Mouse (Mus musculus): Measurements from ENCODE around the gene Nod1.
A peak's percentile ranks its signal among the peaks of the same experiment; 100 is the strongest.

Nod1 gene

DNA sequence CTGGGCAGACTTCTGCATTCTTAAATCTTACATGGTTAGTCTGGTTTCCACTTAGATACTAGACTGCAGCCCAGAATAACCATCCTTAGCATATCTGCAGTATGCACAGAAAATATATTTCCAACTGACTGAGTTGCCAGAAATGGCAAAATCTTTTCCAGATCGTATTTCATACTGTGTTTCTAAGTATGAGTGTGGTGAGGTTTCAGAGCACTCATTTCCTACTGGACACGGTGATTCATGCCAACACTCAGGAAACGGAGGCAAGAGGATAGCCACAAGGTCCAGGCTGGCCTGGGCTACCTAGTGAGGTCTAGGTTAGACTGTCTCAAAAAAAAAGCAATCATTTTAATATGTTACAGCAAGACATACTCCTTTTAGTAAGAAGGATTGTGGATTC, 81.0 kb downstream of the Nod1 start:
- DNase-seq (ENCODE audit: inconsistent age in 2 of 2, low spot score in 1 of 2), result no peak

DNA sequence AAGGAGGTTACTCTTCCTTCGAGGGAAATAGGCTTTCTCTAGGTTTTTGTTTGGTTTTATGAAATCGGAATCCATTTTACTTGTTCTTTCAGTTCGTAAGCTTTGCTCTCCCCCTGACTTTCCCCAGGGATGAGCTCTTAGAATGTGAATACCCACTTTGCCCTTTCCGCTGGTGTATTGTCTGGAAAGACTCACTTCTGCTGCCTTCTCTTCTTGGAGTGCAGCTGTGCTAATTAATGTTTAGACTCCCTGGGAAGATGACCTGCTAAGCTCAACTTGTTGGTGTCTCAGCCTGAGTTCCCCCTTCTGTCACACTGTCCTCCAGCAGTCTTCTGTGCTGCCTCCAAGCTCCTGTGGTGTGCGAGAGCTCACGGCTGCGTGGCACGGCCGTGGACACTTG, 82.2 kb downstream of the Nod1 start:
- no peak for DNase-seq (ENCODE audit: inconsistent age in 2 of 2, low spot score in 1 of 2)

DNA sequence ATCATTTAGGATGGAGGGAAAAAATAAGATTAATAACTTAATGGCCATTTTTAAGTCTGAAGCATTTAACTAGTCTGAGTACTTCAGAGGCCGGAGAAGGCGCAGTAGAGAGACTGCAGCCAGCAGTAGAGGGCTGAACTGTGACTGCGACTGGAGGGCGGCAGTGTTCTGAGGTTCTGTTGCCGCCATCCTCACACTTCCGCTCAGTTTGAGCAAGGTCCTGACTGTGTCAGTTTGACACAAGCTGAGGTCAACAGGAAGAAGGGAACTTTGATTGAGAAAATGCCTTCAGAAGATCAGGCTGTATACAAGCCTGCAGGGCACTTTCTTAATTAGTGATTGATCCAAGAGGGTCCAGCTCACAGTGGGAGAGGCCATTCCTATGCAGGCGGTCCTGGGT, 86.2 kb downstream of the Nod1 start:
- DNase-seq (ENCODE audit: inconsistent age in 2 of 2, low spot score in 1 of 2), result no peak

DNA sequence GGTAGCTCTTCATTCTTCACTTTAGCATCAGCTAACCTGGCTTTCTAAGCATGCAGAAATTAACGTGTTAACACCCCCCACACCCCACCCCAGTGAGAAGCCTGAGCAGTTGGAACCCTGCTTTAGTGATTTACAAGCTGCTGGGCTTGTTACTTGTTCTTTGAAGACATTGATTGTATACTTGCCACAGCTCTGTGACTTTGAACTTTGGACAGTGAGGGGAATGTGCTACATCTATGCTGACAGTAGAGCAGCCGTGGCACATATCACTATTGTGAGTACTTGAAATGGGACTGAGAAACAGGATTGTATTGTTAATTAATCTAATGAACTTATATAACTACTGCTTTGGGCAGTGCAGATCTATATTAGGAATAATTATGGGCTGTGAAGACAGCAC, 89.0 kb downstream of the Nod1 start:
- DNase-seq (ENCODE audit: inconsistent age in 2 of 2, low spot score in 1 of 2), result no peak

DNA sequence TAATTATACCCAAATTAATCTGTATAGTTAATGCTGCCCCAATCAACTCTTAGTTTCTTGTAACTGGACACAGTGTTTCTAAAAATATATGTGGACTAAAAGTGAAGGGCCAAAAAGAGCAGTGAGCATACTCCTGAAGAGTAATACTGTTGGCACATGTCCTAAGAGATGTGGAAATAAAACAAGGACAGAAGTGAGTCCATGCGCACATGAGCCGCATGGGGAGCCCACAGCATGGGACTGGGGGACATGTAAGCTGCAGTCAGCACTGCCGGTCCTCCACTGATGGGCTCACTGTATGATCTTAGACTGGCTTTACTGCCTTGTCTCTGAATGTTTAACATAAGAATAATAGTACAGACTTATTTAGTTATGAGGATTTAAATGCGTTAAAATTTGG, 92.3 kb downstream of the Nod1 start:
- peak in 1 of 2 experiments; percentile 72 for DNase-seq (ENCODE audit: inconsistent age in 2 of 2, low spot score in 1 of 2)

DNA sequence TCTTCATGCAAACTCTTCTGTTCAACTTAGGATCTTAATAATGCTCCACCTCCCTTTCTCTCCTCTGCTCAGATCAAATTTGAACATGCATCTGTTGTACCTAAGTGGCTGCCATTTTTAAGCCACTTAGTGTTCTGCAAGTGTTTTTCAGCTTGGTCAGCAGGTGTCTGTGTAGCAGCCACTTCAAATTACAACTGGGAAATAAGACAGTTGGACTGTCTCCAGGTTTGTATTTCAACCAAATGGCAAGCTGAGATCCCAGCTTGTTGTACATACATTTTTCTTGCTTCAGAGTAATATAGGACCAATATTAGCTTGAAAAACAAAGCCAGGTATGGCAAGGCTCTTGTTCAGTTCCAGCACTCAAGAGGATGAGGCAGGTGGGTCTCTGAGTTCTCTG, 93.9 kb downstream of the Nod1 start:
- no peak for DNase-seq (ENCODE audit: inconsistent age in 2 of 2, low spot score in 1 of 2)

DNA sequence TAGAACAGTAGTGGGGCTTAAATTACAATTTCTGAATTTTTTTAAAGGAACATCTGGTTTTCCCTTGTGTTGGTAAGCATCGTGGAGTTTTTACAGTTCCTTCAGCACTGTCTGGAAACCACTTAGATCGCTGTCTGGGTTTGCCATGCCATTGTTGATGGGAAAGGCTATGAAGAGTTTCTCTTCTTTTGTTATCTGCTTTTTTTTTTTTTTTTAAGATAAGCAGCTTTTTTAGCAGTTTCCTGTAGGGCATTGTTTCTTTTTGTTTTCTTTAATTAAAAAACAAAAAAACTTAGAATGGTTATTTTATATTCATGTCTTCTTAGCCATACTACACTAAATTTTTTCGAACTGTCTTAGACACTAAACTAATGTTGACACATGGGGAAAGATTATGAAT, 94.8 kb downstream of the Nod1 start:
- no peak for DNase-seq (ENCODE audit: inconsistent age in 2 of 2, low spot score in 1 of 2)

DNA sequence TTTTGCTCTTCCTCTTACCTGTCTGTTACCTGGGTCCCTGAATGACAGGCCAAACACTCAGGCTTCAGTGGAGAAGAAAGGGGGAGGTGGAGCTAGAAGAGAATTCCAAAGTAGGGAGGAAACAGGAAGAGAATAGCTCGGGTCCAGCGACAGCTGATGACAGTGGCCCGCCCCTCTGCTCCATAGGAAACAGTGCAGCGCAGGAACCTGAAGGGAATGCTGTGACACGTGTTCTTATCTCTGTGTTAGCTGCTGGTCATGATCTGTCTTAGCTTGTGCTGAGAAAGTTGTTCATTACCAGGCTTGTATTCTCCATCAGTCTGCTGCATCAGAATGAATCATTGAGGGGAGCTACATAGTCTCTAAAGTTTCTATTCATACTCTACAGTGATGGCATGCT, 95.6 kb downstream of the Nod1 start:
- DNase-seq (ENCODE audit: inconsistent age in 2 of 2, low spot score in 1 of 2), result no peak
